Mouse (Mus musculus): Measurements from ENCODE around the gene Snrnp200. TPM values are rescaled to one million over a fixed set of nuclear protein-coding genes. Genes with fewer than 3 reads are reported as not detected.
"Not testable (repeated sequence)": the region's sequence is repeated elsewhere in the genome, so short reads cannot be mapped to it uniquely, and the experiment has no call there.

Snrnp200 gene
- polyA plus RNA-seq, 1 experiment from 2014 or later = 48.1 TPM

DNA sequence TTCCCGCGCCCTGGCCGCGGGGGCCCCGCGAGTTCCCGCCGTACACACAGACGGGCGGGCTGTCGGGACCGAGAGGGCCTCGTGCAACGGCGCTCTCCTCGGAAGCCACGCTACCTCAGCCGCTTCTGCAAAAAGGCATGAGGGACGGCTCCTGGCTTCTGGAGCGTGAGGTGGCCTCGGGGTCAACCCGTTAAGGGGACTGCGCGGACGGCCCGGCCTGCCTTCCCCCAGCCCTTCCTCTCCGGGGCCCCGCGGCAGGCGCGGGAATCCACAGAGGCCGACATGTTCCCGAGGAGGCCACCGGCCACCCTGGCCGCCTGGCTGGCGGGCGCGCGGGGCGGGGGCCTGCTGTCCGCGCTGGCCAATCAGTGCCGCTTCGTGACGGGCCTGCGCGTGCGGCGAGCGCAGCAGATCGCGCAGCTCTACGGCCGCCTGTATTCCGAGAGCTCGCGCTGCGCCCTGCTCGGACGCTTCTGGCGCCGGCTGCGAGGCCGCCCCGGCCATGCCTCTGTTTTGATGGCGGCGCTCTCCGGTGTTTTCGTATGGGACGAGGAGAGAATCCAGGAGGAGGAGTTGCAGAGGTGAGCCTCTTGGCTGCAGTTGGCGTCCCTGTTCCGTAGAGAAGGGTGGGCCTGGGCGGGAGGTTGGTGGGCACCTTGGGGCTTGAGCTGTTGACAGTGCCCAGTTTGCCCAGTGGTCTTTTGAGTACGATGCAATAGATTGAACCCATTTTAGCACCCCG is 62.3 kb downstream of the Snrnp200 start:
- no peaks in the 10 kb centered on the region for H3K9me3 ChIP-seq (replicated peaks; ENCODE audit: control insufficient read depth, low read length)
- no peaks in the 10 kb centered on the region for H3K27me3 ChIP-seq (ENCODE audit: control insufficient read depth, insufficient read depth, low read length)
- H3K4me2 ChIP-seq (ENCODE audit: low read depth, low read length) = peak overlapping the region; percentile 79
- H3K9ac ChIP-seq (ENCODE audit: low read length) = peak overlapping the region; percentile 85
- H3K27ac ChIP-seq (ENCODE audit: low read length) = peak overlapping the region; percentile 95
- H3K36me3 ChIP-seq (ENCODE audit: control insufficient read depth, insufficient read depth, low read length) = no peaks in the 10 kb centered on the region
- peak overlapping the region; percentile 72 for H3K4me3 ChIP-seq (replicated peaks; ENCODE audit: low read length)
- H3K4me1 ChIP-seq (ENCODE audit: control insufficient read depth, insufficient read depth, low read length) = peaks cover 10% of the 10 kb centered on the region
- WGBS = under 1% methylated on average over 75 of the region's 75 CpGs
- peak; percentile 94 for ATAC-seq (ENCODE audit: insufficient read depth, low FRiP score)

GRCm38 (mm10) chr2:127271042-127271515 is 62.9 kb downstream of the Snrnp200 start:
- Histone ChIP-seq H3K4me2 (ENCODE audit: low read depth, low read length) (peak overlapping the region; percentile 79), H3K27ac (ENCODE audit: low read length) (peak overlapping the region; percentile 95), H3K9me3 (replicated peaks; ENCODE audit: control insufficient read depth, low read length) (no peaks in the 10 kb centered on the region), H3K4me3 (replicated peaks; ENCODE audit: low read length) (peak overlapping the region; percentile 72), H3K27me3 (ENCODE audit: control insufficient read depth, insufficient read depth, low read length) (no peaks in the 10 kb centered on the region), H3K36me3 (ENCODE audit: control insufficient read depth, insufficient read depth, low read length) (no peaks in the 10 kb centered on the region), H3K4me1 (ENCODE audit: control insufficient read depth, insufficient read depth, low read length) (peaks cover 10% of the 10 kb centered on the region), H3K9ac (ENCODE audit: low read length) (peak overlapping the region; percentile 85)
- no peak for ATAC-seq (ENCODE audit: insufficient read depth, low FRiP score)
- 5% methylated on average over 8 of the region's 8 CpGs for WGBS

DNA sequence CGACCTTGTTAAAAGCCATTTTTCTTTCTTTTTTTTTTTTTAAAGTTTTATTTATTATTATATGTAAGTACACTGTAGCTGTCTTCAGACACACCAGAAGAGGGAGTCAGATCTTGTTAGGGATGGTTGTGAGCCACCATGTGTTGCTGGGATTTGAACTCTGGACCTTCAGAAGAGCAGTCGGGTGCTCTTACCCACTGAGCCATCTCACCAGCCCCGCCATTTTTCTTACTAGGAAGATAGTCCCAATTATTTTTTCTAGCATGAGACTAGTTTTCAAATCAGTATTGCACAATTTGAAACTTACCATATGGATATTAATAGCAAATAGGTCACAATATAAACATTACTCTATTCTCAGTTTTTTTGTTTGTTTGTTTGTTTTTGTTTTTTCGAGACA is 63.9 kb downstream of the Snrnp200 start:
- 90% methylated on average over 4 of the region's 4 CpGs for whole genome bisulfite sequencing
- peak overlapping the region; percentile 79; the same call in 1 of the 2 replicates for H3K4me2 ChIP-seq (ENCODE audit: low read depth, low read length)
- not testable (repeated sequence) for H3K27ac ChIP-seq (ENCODE audit: low read length); H3K9ac ChIP-seq (ENCODE audit: low read length); H3K27me3 ChIP-seq (ENCODE audit: control insufficient read depth, insufficient read depth, low read length); H3K4me3 ChIP-seq (replicated peaks; ENCODE audit: low read length); H3K36me3 ChIP-seq (ENCODE audit: control insufficient read depth, insufficient read depth, low read length); H3K4me1 ChIP-seq (ENCODE audit: control insufficient read depth, insufficient read depth, low read length); H3K9me3 ChIP-seq (replicated peaks; ENCODE audit: control insufficient read depth, low read length); ATAC-seq (ENCODE audit: insufficient read depth, low FRiP score)

- H3K36me3 ChIP-seq (ENCODE audit: control insufficient read depth, insufficient read depth, low read length) = no peaks in the 10 kb centered on the region
- 93% methylated on average over 3 of the region's 3 CpGs for WGBS
- H3K27ac ChIP-seq (ENCODE audit: low read length) = no peak overlapping the region
- no peaks in the 10 kb centered on the region for H3K9me3 ChIP-seq (replicated peaks; ENCODE audit: control insufficient read depth, low read length)
- ATAC-seq (ENCODE audit: insufficient read depth, low FRiP score) = no peak
- no peak overlapping the region for H3K9ac ChIP-seq (ENCODE audit: low read length)
- no peak overlapping the region for H3K4me3 ChIP-seq (replicated peaks; ENCODE audit: low read length)
- peaks cover 10% of the 10 kb centered on the region for H3K4me1 ChIP-seq (ENCODE audit: control insufficient read depth, insufficient read depth, low read length)
- H3K27me3 ChIP-seq (ENCODE audit: control insufficient read depth, insufficient read depth, low read length) = no peaks in the 10 kb centered on the region
- H3K4me2 ChIP-seq (ENCODE audit: low read depth, low read length) = no peak overlapping the region
Observed at GRCm38 (mm10) chr2:127272806-127273205, 64.6 kb downstream of the Snrnp200 start.

DNA sequence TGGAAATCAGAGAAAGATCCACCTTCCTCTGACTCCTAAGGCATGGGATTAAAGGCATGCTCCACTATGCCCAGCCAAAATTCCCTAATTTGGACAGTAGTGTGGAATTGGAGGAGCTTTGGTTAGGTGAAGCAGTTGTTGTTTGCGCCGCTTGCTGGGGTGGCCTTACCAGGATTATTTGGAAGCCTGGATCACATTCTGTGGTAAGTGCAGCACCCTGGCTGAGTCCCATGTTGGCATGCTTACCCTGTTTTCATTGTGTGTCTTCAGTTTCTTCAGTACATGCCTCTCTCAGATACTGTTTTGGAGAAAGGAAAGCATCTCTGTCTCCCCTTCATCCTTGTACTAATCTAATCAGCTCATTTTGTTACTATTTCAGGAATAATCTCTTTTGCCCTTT is 66.4 kb downstream of the Snrnp200 start:
- 95% methylated on average over 2 of the region's 2 CpGs for WGBS
- ATAC-seq (ENCODE audit: insufficient read depth, low FRiP score) = no peak

GRCm38 (mm10) chr2:127275551-127276320 is 67.5 kb downstream of the Snrnp200 start:
- no peak overlapping the region for H3K4me3 ChIP-seq (replicated peaks; ENCODE audit: low read length)
- H3K9ac ChIP-seq (ENCODE audit: low read length) = no peak overlapping the region
- ATAC-seq (ENCODE audit: insufficient read depth, low FRiP score) = no peak
- H3K4me2 ChIP-seq (ENCODE audit: low read depth, low read length) = no peak overlapping the region
- H3K27me3 ChIP-seq (ENCODE audit: control insufficient read depth, insufficient read depth, low read length) = no peaks in the 10 kb centered on the region
- 70% methylated on average over 5 of the region's 5 CpGs for WGBS
- H3K4me1 ChIP-seq (ENCODE audit: control insufficient read depth, insufficient read depth, low read length) = peaks cover 10% of the 10 kb centered on the region
- H3K9me3 ChIP-seq (replicated peaks; ENCODE audit: control insufficient read depth, low read length) = no peaks in the 10 kb centered on the region
- no peaks in the 10 kb centered on the region for H3K36me3 ChIP-seq (ENCODE audit: control insufficient read depth, insufficient read depth, low read length)
- no peak overlapping the region for H3K27ac ChIP-seq (ENCODE audit: low read length)

More for the DNA sequence above, 66.4 kb downstream of the Snrnp200 start:
- H3K4me3 ChIP-seq (replicated peaks; ENCODE audit: low read length) = no peak overlapping the region
- H3K4me1 ChIP-seq (ENCODE audit: control insufficient read depth, insufficient read depth, low read length) = peaks cover 10% of the 10 kb centered on the region
- H3K9me3 ChIP-seq (replicated peaks; ENCODE audit: control insufficient read depth, low read length) = no peaks in the 10 kb centered on the region
- H3K9ac ChIP-seq (ENCODE audit: low read length) = no peak overlapping the region
- no peak overlapping the region for H3K27ac ChIP-seq (ENCODE audit: low read length)
- H3K4me2 ChIP-seq (ENCODE audit: low read depth, low read length) = no peak overlapping the region
- no peaks in the 10 kb centered on the region for H3K27me3 ChIP-seq (ENCODE audit: control insufficient read depth, insufficient read depth, low read length)
- H3K36me3 ChIP-seq (ENCODE audit: control insufficient read depth, insufficient read depth, low read length) = no peaks in the 10 kb centered on the region

- Histone ChIP-seq H3K4me2 (ENCODE audit: low read depth, low read length) (no peak overlapping the region), H3K9ac (ENCODE audit: low read length) (no peak overlapping the region), H3K4me3 (replicated peaks; ENCODE audit: low read length) (no peak overlapping the region), H3K36me3 (ENCODE audit: control insufficient read depth, insufficient read depth, low read length) (no peaks in the 10 kb centered on the region), H3K27me3 (ENCODE audit: control insufficient read depth, insufficient read depth, low read length) (no peaks in the 10 kb centered on the region), H3K9me3 (replicated peaks; ENCODE audit: control insufficient read depth, low read length) (no peaks in the 10 kb centered on the region), H3K4me1 (ENCODE audit: control insufficient read depth, insufficient read depth, low read length) (peaks cover 7% of the 10 kb centered on the region), H3K27ac (ENCODE audit: low read length) (peak overlapping the region; percentile 24; the same call in 1 of the 2 replicates)
- ATAC-seq (ENCODE audit: insufficient read depth, low FRiP score) = no peak
Observed at GRCm38 (mm10) chr2:127278162-127278561, 70.0 kb downstream of the Snrnp200 start.

Data from stomach, embryonic 16.5 days (tissue).